Mouse (Mus musculus) liver, embryonic 13.5 days (tissue): ENCODE measurements at regions not wholly inside any gene's neighbourhood (a gene's known extent, or its start where the extent isn't known, plus 50 kb on each side); places are given as distances from the start of the nearest gene placed in this dataset.

Experiments used
- ATAC-seq: fragments of 200-750 bp; cut with Nextera tagmentation; 2 replicates; pipeline ENCODE4 v1.8.0; 2017; ENCODE audit warnings: low read depth, mild to moderate bottlenecking, moderate number of reproducible peaks, moderate library complexity
- DNase-seq: peaks from one replicate; pipeline ENCODE4 v3.0.0; 2022
- H3K27ac ChIP-seq: fragments of 300-500 bp; sonication (generic); 2 replicates; pipeline ENCODE4 v1.5.1; 2015; ENCODE audit warnings: moderate library complexity, mild to moderate bottlenecking, inconsistent platforms
- H3K27me3 ChIP-seq: fragments of 300-500 bp; sonication (generic); 2 replicates; pipeline ENCODE4 v1.6.1; 2015; ENCODE audit warnings: mild to moderate bottlenecking, inconsistent platforms
- H3K36me3 ChIP-seq: fragments of 300-500 bp; sonication (generic); 2 replicates; pipeline ENCODE4 v1.6.1; 2015; ENCODE audit warnings: mild to moderate bottlenecking, inconsistent platforms
- H3K4me1 ChIP-seq: fragments of 300-500 bp; sonication (generic); replicated peaks from 2 replicates; pipeline ENCODE4 v1.6.1; 2015; ENCODE audit warnings: inconsistent platforms
- H3K4me2 ChIP-seq: fragments of 300-500 bp; sonication (generic); 2 replicates; pipeline ENCODE4 v1.6.1; 2015; ENCODE audit warnings: inconsistent platforms, mild to moderate bottlenecking, moderate library complexity
- H3K4me3 ChIP-seq: fragments of 300-500 bp; sonication (generic); replicated peaks from 2 replicates; pipeline ENCODE4 v1.5.1; 2015; ENCODE audit warnings: mild to moderate bottlenecking, inconsistent platforms
- H3K9ac ChIP-seq: fragments of 300-500 bp; sonication (generic); 2 replicates; pipeline ENCODE4 v1.6.1; 2015; ENCODE audit warnings: mild to moderate bottlenecking, inconsistent platforms
- H3K9me3 ChIP-seq: fragments of 300-500 bp; sonication (generic); replicated peaks from 2 replicates; pipeline ENCODE4 v1.6.1; 2016; ENCODE audit warnings: inconsistent platforms
- WGBS: fragments of 180-500 bp; shearing (Covaris S2); methylation state at CpG from one replicate; pipeline ENCODE4 v1.1.7; 2015; ENCODE audit not compliant: insufficient replicate concordance; 5-methylcytosine and 5-hydroxymethylcytosine counted together

DNA sequence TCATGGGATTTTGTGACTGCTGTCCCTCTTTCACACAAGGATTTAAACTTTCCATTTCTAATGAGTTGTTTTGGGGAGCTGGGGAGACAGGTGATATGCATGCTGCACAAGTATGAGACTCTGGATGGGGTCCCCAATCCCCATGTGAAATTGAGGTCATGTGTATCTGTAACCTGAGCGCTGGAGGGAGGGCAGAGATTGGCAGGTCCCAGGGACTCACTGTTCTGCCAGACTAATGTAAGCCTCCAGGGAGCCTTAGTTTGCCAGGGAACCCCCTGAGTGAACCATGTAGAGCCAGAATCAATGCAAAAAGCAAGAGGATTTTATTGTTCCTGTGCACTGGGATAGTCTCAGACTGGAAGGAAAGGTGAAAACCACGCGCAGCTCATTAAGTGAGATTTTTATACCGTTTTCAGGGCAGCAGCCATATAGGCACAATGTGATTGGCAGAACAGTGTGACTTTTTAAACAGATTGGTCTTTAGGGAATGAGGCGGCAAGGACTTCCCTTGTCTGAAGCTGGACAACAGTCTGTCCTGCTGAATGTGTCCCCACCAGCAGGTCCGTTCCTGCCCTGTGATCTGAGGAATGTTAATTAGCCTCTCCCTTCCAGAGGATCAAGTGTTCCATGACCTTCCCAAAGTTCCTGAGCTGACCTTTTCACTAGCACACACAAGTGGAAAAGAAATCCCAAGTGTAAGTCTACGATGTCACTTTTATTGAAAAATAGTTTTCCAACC, 59.9 kb upstream of the Oxgr1 start:
- 72% methylated on average over 7 of the region's 7 CpGs for WGBS
- no peak for DNase-seq
- ATAC-seq, result no peak
- Histone ChIP-seq H3K4me1 (no peaks in the 10 kb centered on the region), H3K4me3 (no peak overlapping the region), H3K4me2 (no peak overlapping the region), H3K27ac (no peak overlapping the region), H3K9ac (no peak overlapping the region), H3K27me3 (no peaks in the 10 kb centered on the region), H3K36me3 (no peaks in the 10 kb centered on the region), H3K9me3 (0 out of 2 replicates have a peak, but pooled peaks cover 5% of the 10 kb centered on the region)

DNA sequence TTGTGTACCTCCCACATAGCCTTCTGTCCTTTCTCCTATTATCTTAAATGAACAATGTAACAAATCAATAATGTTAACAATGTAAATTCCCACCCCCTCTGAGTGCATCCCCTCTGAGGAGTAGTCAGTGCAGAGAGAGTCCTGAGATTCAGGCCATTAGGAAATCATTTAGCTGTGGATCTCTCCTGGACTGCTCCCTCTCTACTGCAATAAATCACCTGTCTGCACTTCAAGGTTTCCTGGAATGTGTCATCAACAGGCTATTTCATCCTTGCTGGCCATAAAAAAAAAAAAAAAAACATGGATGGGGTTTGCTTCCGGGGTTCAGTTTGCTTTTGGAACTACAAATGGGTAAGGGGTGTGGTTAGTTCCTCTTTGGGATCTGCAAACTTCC, 60.5 kb upstream of the Oxgr1 start:
- no peak for DNase-seq
- H3K4me3 ChIP-seq, result no peak overlapping the region
- H3K36me3 ChIP-seq, result no peaks in the 10 kb centered on the region
- H3K9ac ChIP-seq, result no peak overlapping the region
- no peaks in the 10 kb centered on the region for H3K27me3 ChIP-seq
- H3K9me3 ChIP-seq, result 0 out of 2 replicates have a peak, but pooled peaks cover 5% of the 10 kb centered on the region
- no peak overlapping the region for H3K4me2 ChIP-seq
- H3K27ac ChIP-seq, result no peak overlapping the region
- WGBS, result 44% methylated on average over 1 of the region's 1 CpGs
- no peak for ATAC-seq
- H3K4me1 ChIP-seq, result no peaks in the 10 kb centered on the region

DNA sequence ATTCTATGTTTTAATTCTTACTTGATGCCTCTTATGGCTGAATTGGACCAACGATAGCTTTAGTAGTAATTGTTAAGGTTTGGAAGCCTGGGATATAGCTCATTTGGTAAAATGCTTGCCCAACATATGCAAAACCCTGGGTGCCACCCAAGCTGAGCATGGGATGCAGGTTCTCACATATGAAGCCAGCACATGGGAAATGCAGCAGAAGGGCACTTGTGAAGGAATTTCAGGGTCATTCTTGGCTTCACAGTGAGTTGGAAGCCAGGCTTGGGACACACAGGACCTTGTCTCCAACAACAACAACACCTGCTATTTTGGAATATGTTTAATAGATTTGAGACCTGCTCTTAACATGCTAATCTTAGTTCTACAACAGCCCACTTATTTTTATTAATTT, 67.6 kb upstream of the Oxgr1 start:
- Histone ChIP-seq H3K9ac (no peak overlapping the region), H3K27ac (no peak overlapping the region), H3K27me3 (no peaks in the 10 kb centered on the region), H3K4me2 (no peak overlapping the region), H3K4me3 (no peak overlapping the region), H3K4me1 (no peaks in the 10 kb centered on the region), H3K9me3 (no peaks in the 10 kb centered on the region), H3K36me3 (no peaks in the 10 kb centered on the region)
- DNase-seq (no peak), ATAC-seq (no peak)
- WGBS, result 86% methylated on average over 1 of the region's 1 CpGs

GRCm38 (mm10) chr14:120113316-120113715, 71.1 kb upstream of the Oxgr1 start:
- Histone ChIP-seq H3K9me3 (no peaks in the 10 kb centered on the region), H3K4me3 (no peak overlapping the region), H3K36me3 (no peaks in the 10 kb centered on the region), H3K4me1 (no peaks in the 10 kb centered on the region), H3K4me2 (no peak overlapping the region), H3K9ac (no peak overlapping the region), H3K27me3 (no peaks in the 10 kb centered on the region), H3K27ac (no peak overlapping the region)
- WGBS, result 65% methylated on average over 4 of the region's 4 CpGs
- ATAC-seq (no peak), DNase-seq (no peak)

DNA sequence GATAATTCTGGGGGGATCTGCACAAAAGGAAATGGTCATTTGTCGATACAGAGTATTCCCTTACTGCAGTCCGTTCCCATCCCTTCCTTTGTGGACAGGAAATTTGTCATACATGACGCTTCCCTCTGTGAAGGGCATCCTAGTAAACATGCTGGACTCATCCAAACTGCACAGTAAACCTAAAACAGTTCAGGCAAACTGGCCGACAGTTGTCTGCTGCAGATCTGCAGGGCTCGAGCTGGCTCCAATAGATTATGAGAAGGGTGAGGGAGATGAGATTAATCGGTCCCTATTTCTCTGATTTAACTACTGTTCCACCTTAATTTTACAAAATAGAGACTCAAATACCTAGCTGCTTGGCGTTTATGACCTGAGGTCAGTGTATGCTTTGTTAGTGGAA, 76.3 kb upstream of the Oxgr1 start:
- 56% methylated on average over 7 of the region's 7 CpGs for WGBS
- no peak for ATAC-seq
- no peak for DNase-seq
- Histone ChIP-seq H3K4me2 (no peak overlapping the region), H3K27me3 (no peaks in the 10 kb centered on the region), H3K9me3 (no peaks in the 10 kb centered on the region), H3K4me1 (no peaks in the 10 kb centered on the region), H3K36me3 (no peaks in the 10 kb centered on the region), H3K4me3 (no peak overlapping the region), H3K27ac (no peak overlapping the region), H3K9ac (no peak overlapping the region)

DNA sequence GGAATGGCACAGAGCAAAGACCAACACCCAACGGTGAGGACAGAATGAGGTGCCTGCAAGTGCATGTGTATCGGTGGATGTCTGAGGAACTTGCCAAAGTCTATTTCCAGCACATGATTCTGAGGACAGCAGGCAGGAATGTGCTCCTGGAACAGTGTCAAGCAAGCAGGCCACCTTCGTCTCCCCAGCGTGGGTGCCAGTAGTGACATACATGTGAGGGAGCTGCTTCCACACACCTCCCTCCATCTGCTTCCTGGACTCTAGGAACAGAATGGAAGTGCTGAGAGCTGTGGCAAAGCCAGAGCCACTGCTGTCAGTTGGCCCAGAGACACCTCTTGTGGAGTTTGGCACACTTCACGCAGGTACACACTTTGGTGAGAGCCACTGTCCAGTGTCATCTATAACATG, 76.9 kb upstream of the Oxgr1 start:
- H3K9ac ChIP-seq, result no peak overlapping the region
- H3K4me2 ChIP-seq, result no peak overlapping the region
- 74% methylated on average over 5 of the region's 5 CpGs for WGBS
- no peak for ATAC-seq
- H3K27me3 ChIP-seq, result no peaks in the 10 kb centered on the region
- no peak overlapping the region for H3K4me3 ChIP-seq
- no peak for DNase-seq
- H3K27ac ChIP-seq, result no peak overlapping the region
- H3K36me3 ChIP-seq, result no peaks in the 10 kb centered on the region
- no peaks in the 10 kb centered on the region for H3K9me3 ChIP-seq
- H3K4me1 ChIP-seq, result no peaks in the 10 kb centered on the region

DNA sequence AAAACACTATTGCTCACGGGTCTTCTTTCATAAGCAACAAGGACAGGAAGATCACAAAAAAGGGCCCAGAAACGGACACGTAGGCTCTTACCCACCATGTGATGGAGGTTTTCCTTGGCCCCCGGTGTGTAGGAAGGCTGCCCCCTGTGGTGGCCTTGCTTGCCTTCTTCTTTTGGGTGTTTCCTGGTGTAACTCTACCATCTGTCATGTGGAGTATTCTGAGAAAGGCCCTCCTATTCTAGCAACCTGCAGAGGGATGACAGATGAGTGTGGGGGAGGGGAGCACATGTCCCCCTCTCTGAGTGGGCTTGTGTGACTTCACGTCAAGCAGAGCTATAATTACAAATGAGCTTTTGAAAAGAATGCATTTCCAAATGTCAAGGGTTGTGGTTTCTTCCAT, 77.3 kb upstream of the Oxgr1 start:
- WGBS, result 54% methylated on average over 5 of the region's 5 CpGs
- H3K27me3 ChIP-seq, result no peaks in the 10 kb centered on the region
- ATAC-seq (no peak), DNase-seq (no peak)
- no peak overlapping the region for H3K4me3 ChIP-seq
- H3K36me3 ChIP-seq, result no peaks in the 10 kb centered on the region
- no peaks in the 10 kb centered on the region for H3K9me3 ChIP-seq
- H3K9ac ChIP-seq, result no peak overlapping the region
- no peak overlapping the region for H3K4me2 ChIP-seq
- no peaks in the 10 kb centered on the region for H3K4me1 ChIP-seq
- no peak overlapping the region for H3K27ac ChIP-seq

- no peaks in the 10 kb centered on the region for H3K36me3 ChIP-seq
- H3K4me2 ChIP-seq, result no peak overlapping the region
- no peaks in the 10 kb centered on the region for H3K4me1 ChIP-seq
- no peak overlapping the region for H3K27ac ChIP-seq
- DNase-seq, result no peak
- ATAC-seq, result no peak
- H3K27me3 ChIP-seq, result no peaks in the 10 kb centered on the region
- H3K9ac ChIP-seq, result no peak overlapping the region
- WGBS, result 82% methylated on average over 5 of the region's 5 CpGs
- H3K4me3 ChIP-seq, result no peak overlapping the region
- no peaks in the 10 kb centered on the region for H3K9me3 ChIP-seq
These were observed 78.0 kb upstream of the Oxgr1 start for GRCm38 (mm10) chr14:120120261-120120660.

GRCm38 (mm10) chr14:120125315-120125714, 83.1 kb upstream of the Oxgr1 start:
- H3K4me2 ChIP-seq, result no peak overlapping the region
- WGBS, result 75% methylated on average over 5 of the region's 5 CpGs
- H3K27ac ChIP-seq, result no peak overlapping the region
- H3K9ac ChIP-seq, result no peak overlapping the region
- H3K4me3 ChIP-seq, result no peak overlapping the region
- DNase-seq, result no peak
- no peak for ATAC-seq
- no peaks in the 10 kb centered on the region for H3K9me3 ChIP-seq
- H3K27me3 ChIP-seq, result no peaks in the 10 kb centered on the region
- no peaks in the 10 kb centered on the region for H3K4me1 ChIP-seq
- H3K36me3 ChIP-seq, result no peaks in the 10 kb centered on the region

GRCm38 (mm10) chr14:120127481-120127880, 85.2 kb upstream of the Oxgr1 start:
- H3K4me3 ChIP-seq, result no peak overlapping the region
- DNase-seq (no peak), ATAC-seq (no peak)
- H3K9ac ChIP-seq, result no peak overlapping the region
- WGBS, result 48% methylated on average over 5 of the region's 5 CpGs
- no peaks in the 10 kb centered on the region for H3K36me3 ChIP-seq
- no peaks in the 10 kb centered on the region for H3K4me1 ChIP-seq
- H3K9me3 ChIP-seq, result no peaks in the 10 kb centered on the region
- no peak overlapping the region for H3K4me2 ChIP-seq
- H3K27me3 ChIP-seq, result no peaks in the 10 kb centered on the region
- H3K27ac ChIP-seq, result no peak overlapping the region

- Histone ChIP-seq H3K4me3 (no peak overlapping the region), H3K4me2 (no peak overlapping the region), H3K9ac (no peak overlapping the region), H3K4me1 (peaks cover 3% of the 10 kb centered on the region; the same call in 1 of the 2 replicates), H3K27me3 (no peaks in the 10 kb centered on the region), H3K9me3 (no peaks in the 10 kb centered on the region), H3K27ac (no peak overlapping the region), H3K36me3 (no peaks in the 10 kb centered on the region)
- DNase-seq (no peak), ATAC-seq (no peak)
- 55% methylated on average over 6 of the region's 6 CpGs for WGBS
These were observed 92.2 kb upstream of the Oxgr1 start for GRCm38 (mm10) chr14:120134346-120135008.

DNA sequence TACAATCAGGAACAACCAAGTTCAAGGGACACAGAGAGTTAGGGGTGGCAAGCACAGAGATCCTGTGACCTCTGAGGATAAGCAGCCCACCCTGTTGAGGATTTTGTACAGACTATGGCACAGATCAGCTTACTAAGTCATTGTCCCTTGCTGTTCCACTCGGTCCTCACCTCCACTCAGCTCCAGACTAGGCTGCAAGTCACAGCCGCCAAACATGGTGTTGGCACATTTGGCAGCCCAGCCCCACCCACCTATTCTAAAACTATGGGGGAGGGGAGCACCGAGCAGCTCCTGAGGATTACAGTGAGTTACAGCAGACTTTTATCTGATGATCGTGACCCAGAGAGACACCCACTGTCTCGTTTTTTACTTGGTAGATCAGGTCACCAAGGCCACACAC, 93.0 kb upstream of the Oxgr1 start:
- Histone ChIP-seq H3K27ac (no peak overlapping the region), H3K4me1 (peaks cover 3% of the 10 kb centered on the region; the same call in 1 of the 2 replicates), H3K36me3 (no peaks in the 10 kb centered on the region), H3K9me3 (no peaks in the 10 kb centered on the region), H3K4me2 (no peak overlapping the region), H3K9ac (no peak overlapping the region), H3K27me3 (no peaks in the 10 kb centered on the region), H3K4me3 (no peak overlapping the region)
- no peak for ATAC-seq
- 36% methylated on average over 5 of the region's 5 CpGs for WGBS
- no peak for DNase-seq
